Mouse (Mus musculus): Measurements from ENCODE around the gene Top2b. TPM values are rescaled to one million over a fixed set of nuclear protein-coding genes. Genes with fewer than 3 reads are reported as not detected.

Top2b gene
- total RNA-seq (2012; rRNA removed) (29.5 and 31.8 TPM in 2 replicates), polyA plus RNA-seq (2012; ENCODE audit: insufficient read depth in 1 of 2, insufficient read length in 2 of 2, low read depth in 1 of 2, low replicate concordance in 2 of 2, missing spikeins in 1 of 2) (100 to 1,000 TPM in 1 of 2 experiments, 10 to 100 TPM in 1; 39.5 to 190 TPM)

- Histone ChIP-seq H3K4me1 (ENCODE audit: control insufficient read depth in 1 of 2, insufficient read depth in 2 of 2, low read length in 2 of 2) (peaks cover 6 to 11% of the 10 kb centered on the region in 2 experiments; a peak in 2 of 4 replicates), H3K36me3 (ENCODE audit: control insufficient read depth in 1 of 2, insufficient read depth in 2 of 2, low read length in 2 of 2) (peaks cover 0 to 15% of the 10 kb centered on the region in 2 experiments; a peak in 2 of 4 replicates), H3K79me2 (ENCODE audit: control insufficient read depth, insufficient read depth, low read length, poor library complexity) (peaks cover 34% of the 10 kb centered on the region), H3K9ac (ENCODE audit: control insufficient read depth, low read depth, low read length, poor library complexity, severe bottlenecking) (peak within 1 kb of the TSS; percentile 89), H3K9me3 (replicated peaks; ENCODE audit: insufficient read depth, low read length) (no peaks in the 10 kb centered on the region), H3K4me3 (ENCODE audit: control insufficient read depth in 1 of 2, insufficient read depth in 1 of 2, low read depth in 2 of 2, low read length in 2 of 2) (peak within 1 kb of the TSS; percentile 88 to 91), H3K27me3 (ENCODE audit: control insufficient read depth in 1 of 2, insufficient read depth in 2 of 2, low read length in 2 of 2) (no peaks in the 10 kb centered on the region), H3K27ac (ENCODE audit: control insufficient read depth, low read depth, low read length) (peak within 1 kb of the TSS; percentile 74)
- DNase-seq (ENCODE audit: low read depth, low spot score) = peak; percentile 96
- TF ChIP-seq ETS1 (IDR thresholded peaks at IDR 0.05; ENCODE audit: low read depth, low read length) = peak; percentile 43
- TF ChIP-seq NELFE (IDR thresholded peaks at IDR 0.05; ENCODE audit: low read depth, low read length) = peak; percentile 75
- peak; percentile 69; the same call in 1 of the 2 replicates for TF ChIP-seq ZMIZ1 (IDR thresholded peaks at IDR 0.05; ENCODE audit: low read depth, low read length)
- no peak for TF ChIP-seq CTCF (IDR thresholded peaks at IDR 0.05 in 2 of 3, conservative IDR thresholded peaks at IDR 0.05 in 1 of 3; ENCODE audit: control insufficient read depth in 1 of 3, insufficient read depth in 1 of 3, low read depth in 2 of 3, low read length in 3 of 3, poor library complexity in 1 of 3, severe bottlenecking in 1 of 3)
- TF ChIP-seq MAFK (IDR thresholded peaks at IDR 0.05; ENCODE audit: borderline replicate concordance, low read depth, low read length) = no peak
- 0 out of 2 replicates have a peak, but pooled peaks have one; percentile 16 for TF ChIP-seq MYC (IDR thresholded peaks at IDR 0.05; ENCODE audit: low read depth, low read length)
- TF ChIP-seq MAX (IDR thresholded peaks at IDR 0.05; ENCODE audit: low read length) = peak; percentile 26; the same call in 1 of the 2 replicates
- TF ChIP-seq EP300 (IDR thresholded peaks at IDR 0.05; ENCODE audit: low read depth in 1 of 2, low read length in 2 of 2) = no peak
- TF ChIP-seq POLR2A (IDR thresholded peaks at IDR 0.05; ENCODE audit: control insufficient read depth in 1 of 2, insufficient read depth in 1 of 2, low read depth in 1 of 2, low read length in 2 of 2, poor library complexity in 1 of 2) = peak; percentile 60 to 78; a peak in 3 of 4 replicates
- no peak for TF ChIP-seq MEF2A (IDR thresholded peaks at IDR 0.05; ENCODE audit: extremely low read depth, insufficient replicate concordance, low read depth, low read length, poor library complexity, severe bottlenecking)
- peak; percentile 69; the same call in 1 of the 2 replicates for TF ChIP-seq TBP (IDR thresholded peaks at IDR 0.05; ENCODE audit: low read depth, low read length)
- peak; percentile 55; the same call in 1 of the 2 replicates for TF ChIP-seq HCFC1 (IDR thresholded peaks at IDR 0.05; ENCODE audit: low read depth, low read length)
- peak; percentile 94 for TF ChIP-seq CHD2 (IDR thresholded peaks at IDR 0.05; ENCODE audit: low read length)
- TF ChIP-seq SIN3A (IDR thresholded peaks at IDR 0.05; ENCODE audit: low read length) = peak; percentile 47
- peak; percentile 57 for TF ChIP-seq MAZ (IDR thresholded peaks at IDR 0.05; ENCODE audit: low read depth, low read length)
Measured at GRCm38 (mm10) chr14:16364878-16365337, at the start of gene Top2b. Gene Top2b, plus strand, starts transcription at chr14:16365179.

GRCm38 (mm10) chr14:16316715-16317114 lies 48.3 kb upstream of the Top2b start:
- H3K9me3 ChIP-seq (replicated peaks; ENCODE audit: insufficient read depth, low read length) = no peaks in the 10 kb centered on the region
- H3K79me2 ChIP-seq (ENCODE audit: control insufficient read depth, insufficient read depth, low read length, poor library complexity) = no peaks in the 10 kb centered on the region
- no peak overlapping the region for H3K9ac ChIP-seq (ENCODE audit: control insufficient read depth, low read depth, low read length, poor library complexity, severe bottlenecking)
- H3K27ac ChIP-seq (ENCODE audit: control insufficient read depth, low read depth, low read length) = no peak overlapping the region
- H3K4me1 ChIP-seq (ENCODE audit: control insufficient read depth in 1 of 2, insufficient read depth in 2 of 2, low read length in 2 of 2) = peaks cover 2 to 3% of the 10 kb centered on the region in 2 experiments; a peak in 2 of 4 replicates
- no peaks in the 10 kb centered on the region for H3K27me3 ChIP-seq (ENCODE audit: control insufficient read depth in 1 of 2, insufficient read depth in 2 of 2, low read length in 2 of 2)
- no peak overlapping the region for H3K4me3 ChIP-seq (ENCODE audit: control insufficient read depth in 1 of 2, insufficient read depth in 1 of 2, low read depth in 2 of 2, low read length in 2 of 2)
- TF ChIP-seq GABPA (IDR thresholded peaks at IDR 0.05; ENCODE audit: low read depth, low read length) (no peak), ZMIZ1 (IDR thresholded peaks at IDR 0.05; ENCODE audit: low read depth, low read length) (no peak), JUND (IDR thresholded peaks at IDR 0.05; ENCODE audit: low read depth, low read length) (no peak), MEF2A (IDR thresholded peaks at IDR 0.05; ENCODE audit: extremely low read depth, insufficient replicate concordance, low read depth, low read length, poor library complexity, severe bottlenecking) (no peak), SMC3 (IDR thresholded peaks at IDR 0.05; ENCODE audit: low read depth, low read length) (no peak)
- no peak for DNase-seq (ENCODE audit: low read depth, low spot score)
- peaks cover 0 to 8% of the 10 kb centered on the region in 2 experiments; a peak in 2 of 4 replicates for H3K36me3 ChIP-seq (ENCODE audit: control insufficient read depth in 1 of 2, insufficient read depth in 2 of 2, low read length in 2 of 2)
